Mouse (Mus musculus): Measurements from ENCODE around the gene Nat8f6.
"Not testable (repeated sequence)": the region's sequence is repeated elsewhere in the genome, so short reads cannot be mapped to it uniquely, and the experiment has no call there.

Gene Nat8f6

GRCm38 (mm10) chr6:85836827-85837226, 16.1 kb upstream of the Nat8f6 start:
- in situ Hi-C loops (cut with MboI; ENCODE audit: unreplicated experiment in 2 of 2), result not testable (repeated sequence)

GRCm38 (mm10) chr6:85836098-85836497, 15.3 kb upstream of the Nat8f6 start:
- in situ Hi-C loops (cut with MboI; ENCODE audit: unreplicated experiment in 2 of 2), result not testable (repeated sequence)

DNA sequence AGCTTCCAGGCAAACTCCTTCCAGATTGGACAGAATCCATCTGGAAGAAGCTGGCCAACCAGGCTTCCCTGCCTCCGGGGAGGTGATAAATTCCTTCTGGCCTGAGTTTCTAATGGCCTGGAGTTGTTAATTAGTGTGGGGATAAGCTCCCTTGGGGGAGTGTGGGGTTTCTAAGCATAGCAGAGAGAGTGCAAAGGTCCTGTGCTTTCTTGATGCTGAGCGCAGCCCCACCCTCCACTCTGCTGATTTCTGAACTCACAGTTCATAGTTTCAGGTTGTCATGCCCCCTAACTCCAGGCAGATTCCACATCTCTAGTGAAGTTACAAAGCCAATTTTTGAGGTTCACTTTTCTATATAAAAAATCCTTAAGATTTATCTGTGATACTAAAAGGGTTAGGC, 14.3 kb upstream of the Nat8f6 start:
- in situ Hi-C loops (cut with MboI; ENCODE audit: unreplicated experiment in 2 of 2), result not testable (repeated sequence)

GRCm38 (mm10) chr6:85834504-85835100, 13.8 kb upstream of the Nat8f6 start:
- in situ Hi-C loops (cut with MboI; ENCODE audit: unreplicated experiment in 2 of 2), result not testable (repeated sequence)

- in situ Hi-C loops (cut with MboI; ENCODE audit: unreplicated experiment in 2 of 2), result no loop called here
These were observed 11.1 kb upstream of the Nat8f6 start, which contains the start of gene Nat8 for GRCm38 (mm10) chr6:85831796-85832321. Gene Nat8 (minus strand): TSS chr6:85832082.

DNA sequence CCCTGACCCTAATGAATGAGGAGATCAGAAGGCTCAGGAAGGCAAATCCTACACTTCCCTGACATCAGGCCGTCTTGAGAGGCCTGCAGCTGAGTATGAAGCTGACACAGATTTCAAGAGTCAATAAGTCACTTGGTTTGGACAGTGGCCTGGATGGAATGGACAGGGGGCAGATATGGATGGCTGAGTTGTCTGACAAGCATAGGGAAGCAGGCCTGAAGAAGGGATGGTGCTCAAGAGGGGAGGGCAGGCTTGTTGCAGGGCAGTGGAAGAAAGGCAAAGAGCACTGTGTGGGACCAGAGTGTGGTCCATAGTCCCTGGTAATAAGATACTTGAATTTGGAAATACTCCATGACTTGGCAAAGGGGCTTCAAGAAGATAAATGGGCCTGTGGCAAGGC, 8.7 kb upstream of the Nat8f6 start:
- in situ Hi-C loops (cut with MboI; ENCODE audit: unreplicated experiment in 2 of 2), result loop anchor here in 1 of 2 experiments (10.0 kb wide), 1 partner anchor 175 kb away; no protein-coding TSS in a partner anchor

- in situ Hi-C loops (cut with MboI; ENCODE audit: unreplicated experiment in 2 of 2), result loop anchor here in 1 of 2 experiments (10.0 kb wide), 1 partner anchor 179 kb away; no protein-coding TSS in a partner anchor
These were observed 5.1 kb upstream of the Nat8f6 start for GRCm38 (mm10) chr6:85825886-85826285.

DNA sequence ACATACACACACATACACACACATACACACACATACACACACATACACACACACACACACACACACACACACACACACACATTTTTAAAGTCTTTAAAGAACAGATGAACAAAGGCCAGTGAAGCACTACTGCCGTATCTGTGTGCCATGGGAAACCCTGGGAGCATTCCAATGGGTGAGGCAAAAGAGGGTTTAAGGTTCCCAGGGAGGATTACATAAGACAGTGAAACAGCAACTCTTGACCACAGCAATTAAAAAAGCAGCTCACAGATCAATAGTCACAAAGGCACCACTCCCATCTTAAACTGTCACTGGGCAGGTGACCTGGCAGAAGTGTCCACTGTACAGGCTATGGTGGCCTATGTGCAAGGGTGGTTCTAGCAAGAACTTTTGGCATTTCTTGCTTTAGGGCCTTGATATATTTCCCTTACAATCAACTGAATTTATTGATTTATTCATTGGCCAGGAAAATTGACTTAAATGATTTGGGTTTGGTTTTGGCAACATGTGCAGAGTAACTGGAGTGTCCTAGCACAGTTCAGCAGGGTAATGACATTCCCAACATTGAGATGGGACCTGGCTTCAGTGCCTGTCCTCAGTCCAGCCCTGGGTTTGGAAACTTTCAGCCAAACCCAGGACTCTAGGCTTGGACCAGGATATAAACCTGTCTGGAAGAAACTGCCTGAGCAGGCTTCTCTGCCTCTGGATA, 2.8 kb upstream of the Nat8f6 start:
- in situ Hi-C loops (cut with MboI; ENCODE audit: unreplicated experiment in 2 of 2), result loop anchor here in 1 of 2 experiments (10.0 kb wide), 1 partner anchor 181 kb away; no protein-coding TSS in a partner anchor

DNA sequence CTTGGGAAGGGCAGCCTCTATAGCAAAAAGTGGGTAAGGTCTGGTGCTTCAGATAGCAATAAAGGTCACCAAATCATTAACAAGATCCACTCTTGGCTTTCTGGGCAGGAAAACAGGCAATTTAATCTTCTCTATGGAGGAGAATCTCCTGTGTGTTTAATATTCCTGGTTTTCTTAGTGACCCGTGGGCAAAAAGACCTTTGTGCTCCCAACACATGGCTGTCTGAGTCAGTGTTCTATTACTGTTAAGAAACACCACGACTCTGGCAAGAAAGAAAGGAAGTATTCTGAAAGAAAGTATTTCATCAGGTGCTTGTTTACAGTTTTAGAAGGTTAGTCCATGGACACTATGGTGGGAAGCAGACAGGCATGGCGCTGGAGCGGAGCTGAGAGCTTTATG, 1.5 kb upstream of the Nat8f6 start:
- in situ Hi-C loops (cut with MboI; ENCODE audit: unreplicated experiment in 2 of 2), result loop anchor here in 1 of 2 experiments (10.0 kb wide), 1 partner anchor 183 kb away; no protein-coding TSS in a partner anchor

DNA sequence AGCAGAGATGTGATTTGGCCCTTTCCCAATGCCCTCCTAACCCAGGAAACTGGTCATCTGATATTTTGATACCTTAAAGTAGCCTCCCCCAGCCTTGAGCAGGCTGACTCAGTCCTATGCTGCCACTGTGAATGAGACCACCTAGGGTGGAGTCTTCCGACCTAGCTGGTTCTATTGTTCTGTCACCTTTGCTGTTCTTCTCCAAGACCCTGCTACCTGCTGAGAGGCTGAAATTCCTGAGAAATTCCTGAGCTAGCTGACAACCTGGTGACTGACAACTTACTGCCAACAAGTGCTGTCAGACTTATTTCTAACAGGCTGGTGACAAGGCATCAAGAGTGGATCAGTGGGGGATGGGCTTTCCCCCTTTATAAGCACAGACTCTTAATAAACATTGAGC, 2.4 kb downstream of the Nat8f6 start:
- in situ Hi-C loops (cut with MboI; ENCODE audit: unreplicated experiment in 2 of 2), result no loop called here

DNA sequence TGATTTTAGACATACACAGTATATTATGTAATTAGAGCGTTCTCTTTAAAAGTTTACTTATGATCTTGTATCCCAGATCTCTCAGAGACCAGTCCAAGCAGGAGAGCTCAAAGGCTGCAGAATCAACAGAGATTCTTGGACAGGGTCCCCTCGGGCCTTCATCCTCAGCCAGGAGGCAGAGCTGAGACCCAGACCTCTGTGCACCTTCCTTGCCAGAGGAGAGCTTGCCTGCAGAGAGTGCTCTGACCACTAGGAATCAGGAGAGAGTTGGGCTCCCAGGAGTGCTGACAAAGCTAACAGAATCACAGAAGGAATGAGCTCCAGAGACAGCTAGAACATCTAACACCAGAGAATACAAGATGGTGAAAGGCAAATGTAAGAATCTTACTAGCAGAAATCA, 7.4 kb downstream of the Nat8f6 start:
- in situ Hi-C loops (cut with MboI; ENCODE audit: unreplicated experiment in 2 of 2), result no loop called here

DNA sequence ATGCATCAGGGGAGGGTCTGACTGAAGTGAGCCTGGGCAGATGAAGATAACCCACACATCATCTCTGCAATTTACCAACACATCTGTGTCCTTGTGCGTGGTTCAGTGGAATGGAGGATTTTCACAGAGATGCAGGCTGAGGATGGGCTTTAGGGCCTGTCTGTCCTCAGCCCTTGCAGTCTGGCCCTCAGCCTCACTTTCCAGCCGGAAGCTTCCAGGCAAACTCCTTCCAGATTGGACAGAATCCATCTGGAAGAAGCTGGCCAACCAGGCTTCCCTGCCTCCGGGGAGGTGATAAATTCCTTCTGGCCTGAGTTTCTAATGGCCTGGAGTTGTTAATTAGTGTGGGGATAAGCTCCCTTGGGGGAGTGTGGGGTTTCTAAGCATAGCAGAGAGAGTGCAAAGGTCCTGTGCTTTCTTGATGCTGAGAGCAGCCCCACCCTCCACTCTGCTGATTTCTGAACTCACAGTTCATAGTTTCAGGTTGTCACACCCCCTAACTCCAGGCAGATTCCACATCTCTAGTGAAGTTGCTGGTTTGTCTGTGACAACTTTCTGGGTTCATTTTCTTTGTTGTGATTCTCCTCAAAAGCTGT, 9.7 kb downstream of the Nat8f6 start:
- in situ Hi-C loops (cut with MboI; ENCODE audit: unreplicated experiment in 2 of 2), result not testable (repeated sequence)

DNA sequence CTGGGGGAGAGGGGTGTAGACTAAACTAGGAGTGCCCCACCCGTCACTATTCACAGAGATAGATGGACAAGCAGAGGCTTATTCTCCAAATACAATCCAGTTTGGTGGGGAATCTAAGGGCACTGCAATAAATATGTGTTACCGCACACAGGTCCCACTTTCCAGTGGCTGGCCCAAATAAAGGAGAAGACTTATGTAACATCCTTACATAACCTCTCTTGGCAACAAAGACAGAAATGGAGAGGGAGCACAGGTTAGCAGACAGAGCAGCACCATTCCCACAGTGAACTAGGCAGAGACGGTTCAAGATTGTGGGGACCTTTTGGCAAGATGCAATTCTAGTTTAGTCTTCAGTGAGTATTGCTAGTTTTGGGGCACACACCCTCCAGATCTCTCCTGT, 10.2 kb downstream of the Nat8f6 start:
- in situ Hi-C loops (cut with MboI; ENCODE audit: unreplicated experiment in 2 of 2), result not testable (repeated sequence)

DNA sequence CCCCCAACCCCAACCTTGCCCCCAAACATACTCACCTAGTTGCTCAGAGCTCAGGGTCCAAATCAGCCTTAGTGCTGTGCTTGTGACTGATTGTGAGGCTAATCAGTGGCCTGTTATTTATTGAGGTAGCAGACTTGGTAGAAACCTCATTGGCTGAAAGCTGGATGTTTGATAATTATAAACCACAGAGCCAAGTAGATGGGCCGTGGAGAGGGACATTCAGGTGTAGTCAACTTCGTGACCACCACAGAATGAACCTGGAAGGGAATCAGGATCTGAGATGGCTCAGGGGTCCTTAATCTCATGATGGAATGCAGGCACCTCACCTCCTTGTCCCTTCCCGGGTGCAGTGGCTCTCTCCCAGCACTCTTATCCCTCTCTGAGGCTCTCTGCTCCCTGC, 11.0 kb downstream of the Nat8f6 start:
- in situ Hi-C loops (cut with MboI; ENCODE audit: unreplicated experiment in 2 of 2), result not testable (repeated sequence)

DNA sequence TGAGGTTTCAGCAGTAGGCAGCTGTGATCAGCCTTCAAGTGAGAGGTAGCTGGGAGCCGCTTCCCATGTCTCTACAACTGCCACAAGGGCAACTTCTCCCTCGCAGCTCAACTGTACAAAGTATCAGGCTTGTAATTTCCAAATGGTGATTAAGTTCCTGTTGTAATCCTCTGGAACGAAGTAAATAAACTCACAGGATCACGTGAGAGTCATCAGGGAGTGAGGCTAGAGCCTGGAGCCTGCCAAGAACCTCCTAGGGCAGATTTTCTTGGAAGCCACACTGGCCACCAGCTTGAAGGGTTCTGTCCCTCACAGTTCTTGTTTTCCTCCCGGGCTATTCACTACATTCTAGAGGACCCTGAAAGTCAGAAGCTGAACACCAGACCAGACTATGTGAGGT, 17.6 kb downstream of the Nat8f6 start:
- in situ Hi-C loops (cut with MboI; ENCODE audit: unreplicated experiment in 2 of 2), result not testable (repeated sequence)

- in situ Hi-C loops (cut with MboI; ENCODE audit: unreplicated experiment in 2 of 2), result not testable (repeated sequence)
These were observed 55.2 kb downstream of the Nat8f6 start, which contains the start of gene Nat8f3 for GRCm38 (mm10) chr6:85765532-85765931. Gene Nat8f3 (minus strand): TSS chr6:85765754.

DNA sequence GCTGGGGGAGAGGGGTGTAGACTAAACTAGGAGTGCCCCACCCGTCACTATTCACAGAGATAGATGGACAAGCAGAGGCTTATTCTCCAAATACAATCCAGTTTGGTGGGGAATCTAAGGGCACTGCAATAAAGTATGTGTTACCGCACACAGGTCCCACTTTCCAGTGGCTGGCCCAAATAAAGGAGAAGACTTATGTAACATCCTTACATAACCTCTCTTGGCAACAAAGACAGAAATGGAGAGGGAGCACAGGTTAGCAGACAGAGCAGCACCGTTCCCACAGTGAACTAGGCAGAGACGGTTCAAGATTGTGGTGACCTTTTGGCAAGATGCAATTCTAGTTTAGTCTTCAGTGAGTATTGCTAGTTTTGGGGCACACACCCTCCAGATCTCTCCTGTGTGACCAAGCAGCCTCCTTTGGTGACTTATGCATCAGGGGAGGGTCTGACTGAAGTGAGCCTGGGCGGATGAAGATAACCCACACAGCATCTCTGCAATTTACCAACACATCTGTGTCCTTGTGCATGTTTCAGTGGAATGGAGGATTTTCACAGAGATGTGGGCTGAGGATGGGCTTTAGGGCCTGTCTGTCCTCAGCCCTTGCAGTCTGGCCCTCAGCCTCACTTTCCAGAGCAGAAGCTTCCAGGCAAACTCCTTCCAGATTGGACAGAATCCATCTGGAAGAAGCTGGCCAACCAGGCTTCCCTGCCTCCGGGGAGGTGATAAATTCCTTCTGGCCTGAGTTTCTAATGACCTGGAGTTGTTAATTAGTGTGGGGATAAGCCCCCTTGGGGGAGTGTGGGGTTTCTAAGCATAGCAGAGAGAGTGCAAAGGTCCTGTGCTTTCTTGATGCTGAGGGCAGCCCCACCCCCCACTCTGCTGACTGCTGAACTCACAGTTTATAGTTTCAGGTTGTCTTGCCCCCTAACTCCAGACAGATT, 57.4 kb downstream of the Nat8f6 start:
- in situ Hi-C loops (cut with MboI; ENCODE audit: unreplicated experiment in 2 of 2), result not testable (repeated sequence)

DNA sequence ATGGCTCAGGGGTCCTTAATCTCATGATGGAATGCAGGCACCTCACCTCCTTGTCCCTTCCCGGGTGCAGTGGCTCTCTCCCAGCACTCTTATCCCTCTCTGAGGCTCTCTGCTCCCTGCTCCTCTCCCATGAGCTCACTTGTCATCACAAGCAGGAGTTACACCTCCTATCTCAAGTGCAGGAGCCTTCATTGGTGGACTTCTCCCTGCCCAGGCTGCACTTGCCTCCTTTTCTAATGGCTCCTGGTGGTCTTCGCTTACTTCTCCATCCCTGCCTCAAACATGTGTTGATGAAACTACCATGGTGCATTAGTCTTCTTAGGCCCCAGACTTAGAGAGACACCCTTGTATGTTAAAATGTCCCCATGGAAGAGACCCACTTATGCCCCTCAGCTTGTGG, 58.1 kb downstream of the Nat8f6 start:
- in situ Hi-C loops (cut with MboI; ENCODE audit: unreplicated experiment in 2 of 2), result not testable (repeated sequence)

Data from v-Abl transformed pro-B cells (cell line).